Mouse (Mus musculus) lung, adult 2 months (tissue): ENCODE measurements at regions not wholly inside any gene's neighbourhood (a gene's known extent, or its start where the extent isn't known, plus 50 kb on each side); places are given as distances from the start of the nearest gene placed in this dataset.

Experiments
- CTCF ChIP-seq: fragments of 200-500 bp; IDR thresholded peaks from 2 replicates; pipeline ENCODE4 v1.5.1; 2011; ENCODE audit warnings: mild to moderate bottlenecking, low read length, control low read depth; ENCODE audit not compliant: insufficient read depth
- POLR2A ChIP-seq: fragments of 200-500 bp; IDR thresholded peaks from 2 replicates; pipeline ENCODE4 v1.6.1; 2011; ENCODE audit warnings: low read depth, mild to moderate bottlenecking, control low read depth, low read length, borderline replicate concordance; ENCODE audit errors: extremely low read depth

DNA sequence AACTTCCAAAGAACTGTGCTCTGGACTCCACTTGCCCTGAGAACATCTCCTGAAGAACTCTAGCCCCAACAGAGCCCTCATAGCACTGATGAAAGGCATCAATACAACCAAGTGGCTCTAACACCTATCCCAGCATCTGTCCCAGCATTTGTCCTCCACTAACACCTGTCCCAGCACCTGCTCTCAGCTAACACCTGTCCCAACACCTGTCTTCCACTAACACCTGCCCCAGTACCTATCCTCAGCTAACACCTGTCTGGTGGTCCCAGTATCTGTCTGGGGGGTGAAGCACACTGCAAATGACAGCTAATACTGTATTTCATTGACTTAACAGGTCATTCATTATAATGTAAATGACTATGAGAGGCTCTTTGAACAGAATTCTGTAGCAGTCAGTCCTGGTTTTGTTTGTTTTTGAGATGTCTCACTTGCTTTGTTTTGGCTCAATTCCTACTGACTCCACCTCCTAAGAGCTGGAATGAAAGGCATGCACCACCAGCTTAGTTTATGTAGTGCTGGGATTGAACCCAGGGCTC, 54.7 kb upstream of the Car12 start:
- TF ChIP-seq CTCF = no peak
- no peak for TF ChIP-seq POLR2A
